Mouse (Mus musculus): Measurements from ENCODE around the gene Yars.

The Yars gene

DNA sequence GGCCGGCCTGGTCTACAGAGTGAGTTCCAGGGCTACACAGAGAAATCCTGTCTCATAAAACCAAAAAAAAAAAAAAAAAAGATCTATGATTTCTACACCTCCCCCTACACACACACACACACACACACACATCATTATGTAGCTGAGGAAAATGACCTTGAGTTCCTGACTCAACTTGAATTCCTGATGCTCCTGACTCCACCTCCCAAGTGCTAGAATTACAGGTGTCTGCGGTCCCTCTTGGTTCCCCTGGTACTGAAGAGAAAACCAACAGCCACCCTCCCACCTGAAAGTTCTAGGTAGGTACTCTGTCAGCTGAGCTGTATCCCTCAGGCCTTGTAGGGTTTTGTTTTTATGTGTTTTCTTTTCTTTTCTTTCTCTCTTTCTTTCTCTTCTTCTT is 62.9 kb downstream of the Yars start:
- no peak for DNase-seq

DNA sequence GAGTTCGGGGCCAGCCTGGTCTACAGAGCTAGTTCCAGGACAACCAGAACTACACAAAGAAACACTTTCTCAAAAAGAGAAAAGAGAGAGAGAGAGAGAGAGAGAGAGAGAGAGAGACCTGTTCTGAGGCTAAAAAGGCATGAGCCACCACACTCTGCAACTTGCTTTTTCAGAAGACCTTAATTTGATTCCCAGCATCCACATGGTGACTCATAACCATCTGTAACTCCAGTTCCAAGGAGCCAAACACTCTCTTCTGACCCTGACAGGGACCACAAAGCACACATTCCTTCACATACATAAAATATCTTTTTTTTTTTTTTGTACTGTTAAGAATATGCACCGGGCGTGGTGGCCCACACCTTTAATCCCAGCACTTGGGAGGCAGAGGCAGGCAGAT is 65.0 kb downstream of the Yars start:
- no peak for DNase-seq

DNA sequence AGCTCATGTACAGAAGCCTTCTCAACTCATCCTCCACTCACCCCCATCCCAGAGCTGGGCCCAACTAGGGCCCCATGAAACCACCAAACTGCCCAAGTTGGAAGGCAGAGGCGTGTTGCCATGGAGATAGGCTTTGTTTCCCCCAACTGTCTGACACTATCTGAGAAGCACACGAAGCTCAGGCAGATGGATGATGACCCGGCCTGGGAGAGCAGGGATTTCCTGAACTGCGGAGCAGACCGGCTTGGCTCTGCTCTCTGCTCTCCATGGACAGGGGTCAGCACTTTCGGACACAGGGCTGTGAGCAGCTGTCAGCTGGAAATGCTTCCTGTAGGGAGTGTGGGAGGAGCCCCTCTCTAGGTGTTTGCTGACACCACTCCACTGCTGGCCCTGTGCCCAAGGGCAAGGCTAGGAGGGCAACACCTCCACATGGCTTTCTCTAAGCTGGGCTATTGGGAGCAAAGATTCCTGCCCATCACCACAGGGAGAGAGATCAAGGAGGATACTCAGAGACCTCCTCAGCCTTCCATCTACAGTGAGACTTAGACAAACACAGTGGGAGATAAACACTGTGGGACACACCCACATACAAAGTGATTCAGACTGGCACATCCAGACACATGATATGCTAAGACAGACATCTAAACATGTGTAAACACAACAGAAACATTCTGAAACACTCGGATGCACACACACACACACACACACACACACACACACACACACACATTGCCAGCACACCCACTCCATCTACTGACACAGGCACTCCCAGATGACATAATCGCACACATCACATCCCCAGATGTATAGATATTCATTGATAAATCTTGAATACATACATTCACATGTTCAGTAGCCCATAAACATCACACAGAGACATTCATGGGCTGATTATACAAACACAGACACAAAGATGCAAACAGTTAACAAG is 67.2 kb downstream of the Yars start:
- no peak for DNase-seq

DNA sequence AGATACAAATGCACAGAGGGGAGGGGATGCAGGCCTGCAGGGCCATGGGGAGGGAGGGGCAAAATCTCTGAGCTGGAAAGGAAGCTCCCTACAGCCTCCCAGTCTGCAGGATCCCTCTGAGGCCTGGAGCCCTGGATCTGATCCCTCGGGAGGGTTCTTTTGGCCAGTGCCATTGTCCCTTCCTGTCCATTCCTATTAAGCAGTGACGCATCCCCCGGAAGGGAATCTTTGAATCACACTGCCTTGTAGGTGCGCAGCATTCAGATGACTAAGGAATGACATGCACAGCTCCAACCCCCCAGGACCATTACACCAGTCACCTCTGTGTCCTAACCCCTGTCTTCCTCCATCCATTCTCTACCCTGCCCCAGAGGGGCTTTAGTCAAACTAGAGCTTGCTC is 69.5 kb downstream of the Yars start:
- DNase-seq: no peak

DNA sequence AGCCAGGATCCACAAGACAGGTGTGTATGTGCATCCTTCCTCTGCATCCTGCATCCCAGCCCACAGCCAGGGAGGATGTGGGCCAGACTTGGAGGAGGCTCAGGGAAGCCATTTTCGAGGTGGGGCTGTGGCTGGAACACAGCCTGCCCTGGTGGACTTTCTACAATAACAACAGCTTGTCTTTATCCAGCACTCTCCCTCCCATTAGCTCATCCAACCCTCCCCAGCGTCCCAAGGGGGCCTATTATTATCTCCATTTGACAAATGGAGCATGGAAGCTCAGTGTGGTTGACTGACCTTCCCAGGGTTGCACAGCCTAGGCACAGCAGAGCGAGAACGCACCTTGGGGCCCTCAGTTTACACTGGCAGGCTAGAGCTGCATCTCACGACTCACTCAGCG is 71.1 kb downstream of the Yars start:
- no peak for DNase-seq

DNA sequence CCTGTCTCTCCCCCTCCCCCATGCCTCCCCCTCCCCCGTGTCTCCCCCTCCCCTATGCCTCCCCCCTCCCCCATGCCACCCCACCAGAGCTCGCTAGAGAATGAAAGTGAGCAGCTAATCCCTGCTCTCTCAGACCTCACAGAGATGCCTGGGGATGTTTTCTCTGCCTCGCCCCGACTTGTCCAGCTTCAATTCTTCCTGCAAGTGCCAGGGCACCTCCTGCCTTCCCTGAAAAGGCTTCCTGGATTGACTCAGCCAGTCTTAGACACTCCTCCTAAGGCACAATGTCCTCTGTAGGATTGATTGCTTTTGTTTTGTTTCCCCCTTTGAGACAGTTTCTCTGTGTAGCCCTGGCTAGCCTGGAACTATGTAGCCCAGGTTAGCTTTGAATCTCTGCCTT is 71.6 kb downstream of the Yars start, which contains the start of gene C77080:
Gene C77080 (minus strand): TSS at position 209 of the 400 bp plus-strand sequence.
- no peak for DNase-seq

DNA sequence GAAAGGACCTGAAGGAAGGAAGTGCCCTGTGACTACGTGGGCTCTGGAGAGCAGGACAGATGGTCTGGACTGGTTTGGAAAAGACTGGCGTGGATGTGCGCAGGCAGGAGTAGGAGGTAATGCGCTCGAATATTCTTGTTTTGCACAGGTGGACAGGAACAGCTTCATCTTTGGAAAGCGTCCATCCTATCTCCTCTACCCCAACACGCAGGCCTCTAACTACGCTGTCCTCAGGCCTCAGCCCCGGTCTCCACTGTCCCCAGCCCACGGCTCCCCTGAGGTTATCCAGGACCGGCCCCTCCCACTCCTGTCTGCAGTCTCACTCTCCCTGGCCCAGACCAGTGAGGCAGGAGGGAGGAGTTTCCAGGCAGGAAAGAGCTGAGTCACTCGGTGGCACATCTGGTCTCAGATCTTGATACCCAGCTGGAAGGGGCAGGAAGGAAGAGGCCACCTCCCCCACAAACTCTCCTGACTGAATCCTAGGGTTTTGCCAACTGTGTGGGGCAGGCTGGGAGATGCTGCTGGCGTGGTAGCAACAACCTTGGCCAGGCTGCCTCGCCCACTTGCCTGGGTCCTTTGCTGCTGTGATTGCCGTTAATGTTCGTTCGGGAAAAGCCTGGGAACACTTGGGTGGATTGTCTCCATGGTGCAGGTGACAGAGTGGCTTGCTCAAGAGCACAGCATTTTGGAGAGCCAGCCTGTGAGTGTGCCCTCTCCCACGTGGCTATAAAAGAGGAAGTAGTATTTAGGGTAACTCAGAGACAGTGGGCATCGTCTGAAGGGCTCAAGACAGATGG is 73.9 kb downstream of the Yars start:
- DNase-seq: peak; percentile 58

DNA sequence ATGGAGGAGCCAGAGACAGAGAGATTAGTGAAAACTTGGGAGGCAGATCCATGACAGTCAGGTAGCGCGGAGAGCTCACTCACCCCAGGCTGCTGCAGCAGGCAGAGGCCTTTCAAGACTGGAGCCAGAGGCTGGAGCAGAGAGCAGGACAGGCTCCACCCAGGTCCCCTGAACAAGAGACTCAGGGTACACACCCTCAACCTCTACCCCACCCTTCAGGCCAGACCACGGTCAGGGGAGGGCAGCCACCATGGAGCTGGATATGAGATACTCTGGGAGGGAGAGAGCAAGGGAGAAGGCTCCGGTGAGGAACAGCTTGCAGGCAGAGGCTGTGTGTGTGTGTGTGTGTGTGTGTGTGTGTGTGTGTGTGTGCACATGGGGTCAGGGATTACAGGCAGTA is 76.6 kb downstream of the Yars start:
- DNase-seq: no peak

DNA sequence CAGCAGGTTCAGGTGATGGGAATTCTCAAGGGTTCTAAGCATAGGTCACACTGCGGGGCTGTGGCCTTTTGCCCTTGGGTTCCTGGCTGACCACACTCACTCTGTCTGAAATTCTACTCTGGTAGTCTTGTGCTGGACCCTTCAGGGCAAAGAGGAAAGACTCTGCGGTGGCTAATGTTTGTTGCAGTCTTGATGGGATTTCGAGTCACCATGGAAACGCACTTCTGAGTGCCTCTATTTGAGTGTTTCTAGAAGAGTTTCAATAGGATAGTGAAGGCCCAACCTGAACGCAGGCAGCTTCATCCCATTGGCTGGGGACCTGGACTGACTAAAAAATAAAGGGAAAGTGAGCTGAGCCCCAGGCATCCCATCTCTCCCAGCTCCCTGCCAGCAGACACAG is 77.3 kb downstream of the Yars start:
- DNase-seq: no peak

DNA sequence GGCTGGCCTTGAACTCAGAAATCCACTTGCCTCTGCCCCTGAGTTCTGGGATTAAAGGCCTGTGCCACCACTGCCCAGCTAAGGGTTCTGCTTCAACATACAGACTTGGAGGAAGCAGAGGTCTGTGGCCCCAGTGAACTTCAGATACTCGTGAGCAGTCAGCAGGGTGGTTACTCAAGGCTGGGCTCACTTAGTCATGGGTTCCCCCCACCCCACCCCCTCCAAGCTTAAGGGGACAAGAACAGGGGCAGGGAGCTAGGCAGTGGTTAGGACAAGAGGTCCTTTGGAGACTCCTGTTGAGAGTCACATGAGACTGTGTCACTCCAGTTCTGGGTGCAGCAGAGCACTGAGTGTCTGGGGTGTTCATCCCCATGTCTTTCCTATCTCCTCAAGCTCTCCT is 79.1 kb downstream of the Yars start:
- no peak for DNase-seq
